Mouse (Mus musculus) cerebellum, adult 9-10 months (tissue): Measurements from ENCODE around the gene Lclat1.
"Not testable (repeated sequence)": the region's sequence is repeated elsewhere in the genome, so short reads cannot be mapped to it uniquely, and the experiment has no call there.

Experiments used
- DNase-seq: peaks from one replicate; pipeline ENCODE4 v3.0.0; 2022

The Lclat1 gene

GRCm38 (mm10) chr17:73246926-73247325 lies 139.1 kb downstream of the Lclat1 start:
- DNase-seq, result no peak

- DNase-seq, result no peak
Measured at GRCm38 (mm10) chr17:73247758-73248157, 140.0 kb downstream of the Lclat1 start.

GRCm38 (mm10) chr17:73250488-73251141 lies 142.8 kb downstream of the Lclat1 start:
- DNase-seq, result no peak

GRCm38 (mm10) chr17:73251142-73251502 lies 143.3 kb downstream of the Lclat1 start:
- no peak for DNase-seq

GRCm38 (mm10) chr17:73251812-73252608 lies 144.2 kb downstream of the Lclat1 start:
- DNase-seq, result no peak

- DNase-seq, result no peak
Measured at GRCm38 (mm10) chr17:73253291-73253969, 145.6 kb downstream of the Lclat1 start.

- no peak for DNase-seq
Measured at GRCm38 (mm10) chr17:73255801-73256200, 148.0 kb downstream of the Lclat1 start.

- DNase-seq, result no peak
Measured at GRCm38 (mm10) chr17:73258620-73259019, 150.8 kb downstream of the Lclat1 start.

- not testable (repeated sequence) for DNase-seq
Measured at GRCm38 (mm10) chr17:73259258-73259657, 151.5 kb downstream of the Lclat1 start.

GRCm38 (mm10) chr17:73262558-73262957 lies 154.8 kb downstream of the Lclat1 start:
- DNase-seq, result no peak

GRCm38 (mm10) chr17:73263077-73263501 lies 155.3 kb downstream of the Lclat1 start:
- no peak for DNase-seq

GRCm38 (mm10) chr17:73270871-73271796 lies 163.3 kb downstream of the Lclat1 start:
- no peak for DNase-seq

- no peak for DNase-seq
Measured at GRCm38 (mm10) chr17:73271797-73272600, 164.2 kb downstream of the Lclat1 start.

- DNase-seq, result no peak
Measured at GRCm38 (mm10) chr17:73273809-73274208, 166.0 kb downstream of the Lclat1 start.

GRCm38 (mm10) chr17:73275066-73275465 lies 167.3 kb downstream of the Lclat1 start:
- no peak for DNase-seq

- DNase-seq, result no peak
Measured at GRCm38 (mm10) chr17:73277770-73278169, 170.0 kb downstream of the Lclat1 start.

GRCm38 (mm10) chr17:73282702-73283101 lies 174.9 kb downstream of the Lclat1 start:
- not testable (repeated sequence) for DNase-seq

GRCm38 (mm10) chr17:73284301-73284700 lies 176.5 kb downstream of the Lclat1 start:
- no peak for DNase-seq
